Mouse (Mus musculus): ENCODE measurements around the gene Itgb6.

DNA sequence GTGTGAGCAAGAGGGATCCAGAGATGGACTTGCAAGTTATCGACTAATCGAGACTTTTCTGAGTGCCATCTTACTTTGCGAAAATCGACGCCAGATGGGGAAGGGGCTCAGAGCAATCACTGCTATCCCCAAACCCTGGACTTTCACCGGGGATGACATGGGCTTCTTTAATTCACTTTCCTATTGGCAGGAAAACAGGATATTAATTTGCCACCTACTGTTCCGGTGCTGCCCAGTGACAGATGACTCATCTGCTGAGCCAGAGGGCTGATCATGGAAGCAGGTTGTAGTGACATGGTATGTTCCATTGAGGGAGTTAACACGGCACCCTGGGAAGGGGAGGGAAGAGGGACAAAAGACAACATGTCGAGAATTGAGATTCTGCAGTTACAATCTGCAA is 33.8 kb upstream of the Itgb6 start:
- TF ChIP-seq GATA1 (IDR thresholded peaks at IDR 0.05; ENCODE audit: borderline replicate concordance, low read length) = no peak
- TF ChIP-seq FLI1 (IDR thresholded peaks at IDR 0.05; ENCODE audit: low read length) = no peak

Data from megakaryocyte, embryonic 14.5 days (primary cell).